Mouse (Mus musculus) bone marrow macrophage, adult 2 months (primary cell): ENCODE data around the gene Gpatch4.

Experiments
- CTCF ChIP-seq: IDR thresholded peaks from 2 replicates; pipeline ENCODE4 v1.5.1; 2012; ENCODE audit warnings: low read depth, mild to moderate bottlenecking, low read length, moderate library complexity
- POLR2A ChIP-seq: IDR thresholded peaks from 2 replicates; pipeline ENCODE4 v1.6.1; 2012; ENCODE audit warnings: mild to moderate bottlenecking, low read depth, low read length, borderline replicate concordance

- TF ChIP-seq POLR2A (no peak), CTCF (no peak)
Observed at GRCm38 (mm10) chr3:87996971-87997614, 45.8 kb upstream of the Gpatch4 start.
